Mouse (Mus musculus) C2C12 (cell line): ENCODE measurements around the gene Gm7073.

ENCODE experiments used
- CEBPB ChIP-seq: IDR thresholded peaks from one replicate; pipeline ENCODE4 v1.6.1; 2011; ENCODE audit warnings: low read depth, mild to moderate bottlenecking, control low read depth, moderate library complexity
- CTCF ChIP-seq: IDR thresholded peaks from one replicate; pipeline ENCODE4 v1.5.1; 2011; ENCODE audit not compliant: control insufficient read depth, insufficient read depth, insufficient read length
- FOSL1 ChIP-seq: IDR thresholded peaks from one replicate; pipeline ENCODE4 v1.8.0; 2011; ENCODE audit warnings: mild to moderate bottlenecking, low read length; ENCODE audit not compliant: poor library complexity, insufficient read depth, severe bottlenecking
- MYOG ChIP-seq: IDR thresholded peaks from one replicate; pipeline ENCODE4 v1.6.1; 2011; ENCODE audit not compliant: control insufficient read depth, insufficient read length; ENCODE audit errors: extremely low read depth
- USF1 ChIP-seq: IDR thresholded peaks from one replicate; pipeline ENCODE4 v1.6.1; 2011; ENCODE audit warnings: low read depth, mild to moderate bottlenecking, control low read depth, moderate library complexity

DNA sequence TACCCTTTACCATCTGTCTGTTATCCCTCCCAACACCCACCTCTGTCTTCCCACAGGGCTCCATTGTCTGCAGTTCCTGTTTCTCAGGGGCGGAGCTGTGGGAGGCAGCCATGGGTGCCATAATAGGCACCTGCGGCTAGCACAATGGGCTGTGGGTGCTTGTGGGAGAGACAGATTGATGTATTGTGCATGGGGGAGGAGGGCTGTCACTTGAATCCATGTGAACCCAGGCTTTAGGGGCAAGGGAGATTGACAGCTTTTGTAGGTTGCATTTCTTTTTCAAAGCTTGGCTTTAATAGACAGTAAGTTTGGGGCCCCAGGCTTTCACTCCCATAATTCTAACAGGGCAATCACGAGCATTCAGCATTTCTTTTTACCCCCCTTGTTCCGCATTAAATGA is 5.0 kb upstream of the Gm7073 start:
- TF ChIP-seq CTCF (no peak), FOSL1 (no peak), USF1 (no peak), MYOG (no peak), CEBPB (no peak)
